Mouse (Mus musculus) adrenal gland, adult 8-10 months (tissue): ENCODE measurements around the gene Edn2. TPM values are rescaled to one million over a fixed set of nuclear protein-coding genes. Genes with fewer than 3 reads are reported as not detected.

Experiments
- DNase-seq: peaks from one replicate; pipeline ENCODE4 v3.0.0; 2022
- total RNA-seq, 4 experiments: library from RNA; stranded (reverse); gene quantifications; 2 replicates each; pipeline ENCODE4 v1.2.4; 2022

The Edn2 gene
- not detected for total RNA-seq

DNA sequence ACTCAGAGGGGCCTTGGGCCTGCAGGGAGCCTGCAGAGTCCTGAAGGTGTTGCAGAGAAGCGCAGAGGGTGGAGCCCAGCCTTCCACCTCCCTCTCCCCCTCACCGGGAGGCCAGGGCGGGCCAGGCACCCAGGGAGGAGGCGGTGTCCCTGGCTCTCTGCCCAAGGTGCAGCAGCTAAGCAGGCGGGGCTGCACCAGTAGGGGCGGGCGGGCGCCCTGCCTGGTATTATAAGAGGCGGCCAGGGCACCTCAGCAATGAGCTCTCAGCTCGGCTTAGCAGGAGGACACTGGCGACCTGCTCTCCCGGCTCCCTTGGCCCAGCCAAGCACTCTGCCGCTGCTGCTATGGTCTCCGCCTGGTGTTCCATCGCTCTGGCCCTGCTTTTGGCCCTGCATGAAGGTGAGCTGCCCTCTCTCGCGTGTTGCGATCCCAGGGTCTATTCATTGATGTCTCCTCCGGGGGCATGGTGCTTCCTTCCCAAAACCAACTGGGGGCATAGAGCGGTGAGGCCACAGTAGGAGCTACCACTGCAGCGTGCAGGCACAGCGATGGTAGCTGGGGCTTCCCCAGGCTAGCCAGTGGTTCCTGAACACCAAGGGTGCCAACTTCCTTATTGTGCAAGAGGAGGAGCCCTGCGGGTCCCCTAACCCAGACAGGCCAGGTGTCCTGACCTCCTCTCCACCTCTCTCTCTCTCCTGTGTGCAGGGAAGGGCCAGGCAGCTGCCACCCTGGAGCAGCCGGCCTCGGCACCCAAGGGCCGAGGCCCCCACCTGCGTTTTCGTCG lies at the start of gene Edn2:
TSS of gene Edn2 (plus strand) at position 41 of the 784 bp plus-strand sequence.
- DNase-seq: peak; percentile 81

DNA sequence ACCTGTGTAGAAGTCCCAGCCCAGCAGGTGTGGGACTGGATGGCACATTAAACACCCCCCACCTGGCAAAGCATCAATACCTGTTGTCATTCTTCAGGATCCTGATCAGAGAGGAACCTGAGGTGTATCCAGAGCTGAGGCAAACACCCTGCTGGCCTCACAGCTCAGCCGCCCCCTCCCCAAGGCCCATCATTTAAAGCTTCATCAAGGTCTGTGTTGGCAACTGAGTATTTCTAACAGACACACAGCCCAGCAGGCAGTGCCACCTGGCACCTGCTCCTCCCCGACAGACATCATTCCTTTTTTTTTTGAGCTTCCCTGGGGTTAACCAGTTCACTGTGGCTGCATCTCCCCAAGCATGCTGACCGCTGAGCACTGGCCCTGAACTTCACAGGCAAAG lies 45.5 kb upstream of the Edn2 start:
- no peak for DNase-seq

DNA sequence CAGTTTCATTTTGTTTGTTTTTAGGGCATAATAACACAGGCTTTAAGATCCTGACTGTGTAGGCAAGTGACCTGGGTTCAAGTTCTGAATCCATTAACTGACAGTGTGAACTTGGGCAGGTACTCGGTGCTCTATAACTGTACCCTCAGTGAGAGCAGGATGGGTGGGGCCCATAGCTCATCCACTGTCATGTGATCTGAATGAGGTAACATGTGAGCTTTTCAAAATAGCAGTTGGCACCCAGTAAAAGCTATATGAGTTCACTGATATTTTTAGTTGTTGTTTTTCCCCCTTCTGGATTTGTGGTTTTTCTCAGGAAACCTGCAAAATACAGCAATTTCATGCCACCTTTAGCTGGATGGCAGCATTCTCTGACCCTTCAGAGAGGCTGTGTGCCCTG lies 44.7 kb upstream of the Edn2 start:
- DNase-seq: no peak

DNA sequence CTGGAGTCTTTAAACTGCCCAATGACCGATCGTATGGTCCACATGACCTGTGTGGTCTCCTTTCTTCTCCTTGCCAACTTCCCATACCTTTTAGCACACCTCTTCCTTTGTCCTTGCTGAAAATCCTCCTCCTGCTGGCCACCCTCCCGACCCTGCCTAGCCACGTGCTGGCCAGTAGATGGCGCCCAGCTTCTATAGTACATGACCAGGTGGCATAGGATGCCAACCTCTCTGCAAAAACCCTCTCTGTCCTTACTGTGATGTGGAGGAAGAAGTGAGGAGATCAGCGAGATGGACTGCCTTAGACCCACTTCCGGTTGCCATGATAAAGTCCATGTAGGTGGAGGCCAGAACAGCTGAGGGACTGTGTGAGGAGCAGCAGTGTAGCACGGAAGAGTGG lies 40.7 kb upstream of the Edn2 start:
- DNase-seq: peak; percentile 37

DNA sequence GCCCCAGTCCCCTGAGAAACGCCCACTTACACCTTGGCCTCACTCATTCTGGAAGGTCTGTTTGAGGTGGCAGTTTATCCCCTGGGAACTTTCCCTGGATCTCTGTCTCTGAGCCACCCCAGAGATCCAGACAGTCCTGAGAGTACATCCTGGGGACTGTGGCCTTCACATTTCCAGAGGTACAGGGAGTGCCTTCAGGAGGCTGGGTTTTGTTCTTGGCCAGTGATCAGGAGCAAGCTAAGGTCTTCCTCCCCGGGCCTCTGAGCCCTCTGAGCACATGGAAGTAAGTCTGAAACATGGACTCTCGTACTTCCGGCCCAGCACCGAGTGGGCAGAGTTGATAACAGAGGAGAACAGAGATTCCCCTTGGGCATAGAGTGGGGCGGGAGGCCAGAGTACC lies 36.4 kb upstream of the Edn2 start:
- no peak for DNase-seq

DNA sequence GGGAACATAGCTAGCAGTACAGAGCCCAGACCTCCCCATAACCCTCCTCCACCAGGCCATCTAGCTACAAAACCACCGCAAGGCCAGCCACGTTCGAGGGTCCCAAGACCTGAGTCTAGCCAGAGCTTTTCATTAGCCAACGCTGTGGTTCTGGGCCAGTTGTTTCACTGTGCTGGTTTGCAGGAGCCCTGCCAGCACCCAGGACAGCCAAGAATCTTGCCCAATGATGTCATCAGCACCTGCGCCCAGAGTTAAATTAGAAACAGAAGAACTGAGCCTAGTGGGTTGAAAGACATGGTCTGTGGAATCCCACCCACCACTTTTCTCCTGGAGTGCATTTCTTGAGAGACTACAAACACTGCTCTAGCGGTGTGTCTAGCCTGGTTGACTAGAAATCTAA lies 35.0 kb upstream of the Edn2 start:
- no peak for DNase-seq

DNA sequence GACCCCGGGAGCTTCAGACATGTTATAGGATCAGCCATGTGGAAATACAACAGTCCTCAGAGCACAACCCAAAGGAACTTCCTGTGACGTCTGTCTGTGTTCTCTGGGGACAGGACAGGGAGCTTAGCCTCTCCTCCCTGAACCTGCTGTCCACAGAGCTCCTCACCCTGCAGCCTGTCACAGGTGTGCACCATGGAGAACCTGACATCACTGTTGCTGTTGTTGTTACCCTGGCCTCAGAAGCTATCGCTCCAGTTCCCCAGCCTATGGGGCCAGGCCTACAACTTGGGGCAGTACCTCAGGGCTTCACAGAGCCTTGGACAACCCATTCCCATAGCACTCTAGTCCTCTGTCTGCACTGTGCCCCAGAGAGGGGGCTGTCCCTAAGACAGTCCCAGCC lies 33.7 kb upstream of the Edn2 start:
- DNase-seq: no peak

DNA sequence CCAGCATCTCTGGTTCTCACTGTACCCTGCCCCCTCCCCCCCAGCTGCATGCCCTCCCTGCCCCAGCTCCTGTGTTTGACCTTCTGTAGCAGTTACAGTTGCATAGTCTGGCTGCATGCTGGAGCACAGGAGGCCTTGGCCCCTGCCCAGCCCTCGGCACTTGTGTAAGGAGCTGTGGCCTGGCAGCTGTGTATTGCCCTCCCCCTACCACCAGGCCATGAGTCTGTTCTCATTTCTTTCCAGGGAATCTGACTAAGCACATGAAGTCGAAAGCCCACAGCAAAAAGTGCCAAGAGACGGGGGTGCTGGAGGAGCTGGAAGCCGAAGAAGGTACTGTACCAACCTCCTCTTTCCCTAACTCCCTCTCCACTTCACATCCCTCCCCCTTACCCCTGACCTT lies 33.0 kb upstream of the Edn2 start:
- DNase-seq: peak; percentile 85

DNA sequence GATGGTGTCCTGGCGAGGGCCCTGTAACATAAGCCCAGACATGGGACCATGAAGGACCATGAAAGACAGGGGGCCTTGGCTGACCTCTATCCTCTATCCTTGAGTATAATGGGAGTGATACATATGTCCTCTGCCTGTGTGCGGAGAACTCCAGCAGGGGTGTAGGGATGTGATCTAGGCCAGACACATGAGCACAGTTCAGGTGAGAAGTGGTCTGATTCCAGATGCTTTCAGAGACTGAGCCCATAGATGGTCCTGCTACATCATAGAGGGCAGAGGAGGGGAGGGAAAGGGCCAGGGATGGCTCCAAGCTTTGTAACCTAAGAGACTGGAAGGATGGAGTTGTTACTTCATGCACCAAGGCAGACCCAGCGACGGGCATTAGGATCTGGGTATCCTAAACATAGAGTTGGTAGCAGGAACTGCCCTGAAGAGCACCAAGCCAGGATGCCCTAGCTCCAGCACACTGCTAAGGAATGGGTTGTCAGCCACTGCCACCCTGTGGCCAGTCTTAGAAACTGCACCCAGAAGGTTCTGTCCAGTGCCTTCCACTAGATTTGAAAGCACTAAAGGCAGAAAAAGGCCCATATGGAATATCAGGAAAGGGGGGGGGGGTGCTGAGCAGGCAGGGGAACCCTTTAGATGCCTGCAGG lies 31.6 kb upstream of the Edn2 start:
- DNase-seq: no peak

DNA sequence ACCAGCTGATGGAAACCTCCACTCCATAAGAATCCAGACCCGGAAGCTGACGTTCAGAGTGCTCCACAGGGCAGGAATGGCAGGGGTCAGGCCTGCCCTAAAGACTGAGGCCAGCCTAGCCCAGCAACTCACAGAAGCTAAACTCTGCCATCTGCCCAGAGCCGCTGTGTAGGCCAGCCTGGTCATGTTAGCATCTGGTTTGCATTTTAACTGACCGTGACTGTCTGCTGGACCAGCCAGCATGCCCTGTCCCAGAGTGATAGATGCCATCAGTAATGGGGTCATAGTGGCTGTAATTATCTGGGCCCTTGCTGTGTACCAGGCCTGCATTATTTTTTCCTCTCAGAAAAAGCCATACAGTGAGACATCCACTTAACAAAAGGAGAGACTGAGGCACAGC lies 30.1 kb upstream of the Edn2 start:
- no peak for DNase-seq

DNA sequence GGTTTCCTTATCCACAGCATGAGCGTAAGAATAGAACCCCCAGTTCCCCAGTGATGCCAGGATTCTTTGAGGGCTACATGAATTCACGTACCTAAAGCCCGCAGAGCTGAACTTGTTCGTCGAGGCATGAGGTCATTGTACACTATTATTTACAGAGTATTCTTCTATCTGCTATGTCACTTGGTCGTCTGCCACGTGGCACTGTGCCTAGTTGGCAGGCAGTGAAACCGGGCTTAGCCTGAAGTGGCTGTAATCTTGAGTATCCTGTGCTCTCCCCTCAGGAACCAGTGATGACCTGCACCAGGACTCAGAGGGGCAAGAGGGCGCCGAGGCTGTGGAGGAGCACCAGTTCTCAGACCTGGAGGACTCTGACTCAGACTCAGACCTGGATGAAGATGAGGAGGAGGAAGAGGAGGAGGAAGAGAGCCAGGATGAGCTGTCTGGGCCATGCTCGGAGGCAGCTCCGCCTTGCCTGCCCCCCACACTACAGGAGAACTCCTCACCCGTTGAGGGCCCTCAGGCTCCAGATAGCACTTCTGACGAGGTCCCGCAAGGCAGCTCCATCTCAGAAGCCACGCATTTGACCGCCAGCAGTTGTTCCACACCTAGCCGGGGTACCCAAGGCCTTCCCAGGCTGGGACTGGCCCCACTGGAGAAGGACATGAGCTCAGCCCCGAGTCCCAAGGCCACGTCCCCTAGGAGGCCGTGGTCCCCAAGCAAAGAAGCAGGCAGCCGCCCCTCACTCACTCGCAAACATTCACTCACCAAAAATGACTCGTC lies 29.4 kb upstream of the Edn2 start:
- peak; percentile 89 for DNase-seq

DNA sequence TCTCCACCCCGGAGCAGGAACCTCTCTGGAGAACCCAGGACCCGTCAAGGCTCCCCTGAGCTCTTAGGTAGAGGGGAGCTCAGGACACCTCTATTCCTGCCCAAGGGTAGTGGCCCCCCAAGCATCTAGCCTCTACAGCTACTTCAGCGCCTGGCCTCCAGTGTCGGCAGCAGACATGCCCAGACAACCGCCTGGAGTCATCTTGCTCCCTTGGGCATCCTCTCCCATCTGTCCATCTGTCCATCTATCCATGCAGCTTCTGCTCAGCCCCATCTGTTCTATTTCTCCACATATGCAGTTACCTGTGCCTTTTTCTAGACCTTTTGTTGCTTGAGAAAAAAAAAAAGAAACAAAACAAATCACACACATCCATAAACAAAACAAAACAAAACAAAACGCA lies 26.8 kb upstream of the Edn2 start:
- no peak for DNase-seq

DNA sequence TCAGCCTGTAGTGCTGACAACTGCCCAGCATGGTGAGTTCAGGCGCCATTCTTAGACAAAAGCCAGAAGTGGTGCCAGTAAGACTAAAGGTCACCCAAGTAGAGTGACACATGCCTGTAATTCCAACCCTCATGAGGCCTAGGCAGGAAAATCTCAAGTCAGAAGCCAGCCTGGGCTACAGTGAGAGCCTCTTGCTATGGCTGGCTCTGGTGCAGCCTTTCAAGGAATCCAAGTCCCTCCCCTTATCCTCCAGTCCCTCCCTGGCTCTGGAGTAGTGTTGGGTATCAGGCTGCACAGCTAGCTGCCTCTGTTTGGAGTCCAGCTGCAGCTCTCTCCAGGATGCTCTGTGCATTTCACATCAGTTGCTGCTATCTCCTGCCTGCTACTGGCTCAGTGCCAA lies 19.2 kb upstream of the Edn2 start:
- no peak for DNase-seq

DNA sequence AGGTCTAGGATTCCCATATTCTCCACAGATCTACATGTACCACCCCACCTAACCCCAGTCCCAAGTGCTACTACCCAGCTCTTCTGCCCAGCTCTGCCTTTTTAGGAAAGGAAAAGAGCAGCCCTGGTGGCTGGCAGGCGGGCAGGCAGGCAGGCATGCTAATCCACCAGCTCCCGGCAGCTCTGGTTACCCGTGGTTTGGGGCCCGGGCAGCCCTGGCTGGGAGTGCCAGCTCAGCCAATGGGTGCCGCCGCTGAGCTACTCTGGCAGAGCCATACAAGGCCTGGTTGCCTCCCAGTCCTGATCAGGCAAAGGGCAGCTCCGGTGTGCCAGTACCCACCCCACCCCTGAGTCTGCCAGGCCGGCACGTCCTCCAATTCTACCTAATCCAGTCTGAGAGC lies 18.1 kb upstream of the Edn2 start:
- DNase-seq: no peak

DNA sequence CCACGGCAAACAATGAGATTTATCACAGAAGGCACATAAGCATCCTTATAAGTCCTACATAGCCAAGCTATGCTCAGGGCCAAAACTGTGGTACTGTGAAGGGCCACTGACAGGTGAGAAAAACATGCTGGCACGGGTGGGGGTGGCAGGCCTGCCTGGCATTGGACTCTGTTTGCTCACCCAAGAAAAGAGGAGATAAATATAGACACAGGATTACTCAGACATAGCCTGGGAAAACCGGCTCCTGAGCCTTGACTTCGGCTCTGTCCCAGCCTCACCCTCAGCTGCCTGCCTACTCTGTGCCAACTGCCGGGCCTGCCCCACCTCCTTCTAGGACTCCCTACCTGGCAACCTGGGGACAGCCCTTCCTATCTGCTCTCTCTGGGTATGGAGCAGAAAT lies 16.7 kb upstream of the Edn2 start:
- no peak for DNase-seq

DNA sequence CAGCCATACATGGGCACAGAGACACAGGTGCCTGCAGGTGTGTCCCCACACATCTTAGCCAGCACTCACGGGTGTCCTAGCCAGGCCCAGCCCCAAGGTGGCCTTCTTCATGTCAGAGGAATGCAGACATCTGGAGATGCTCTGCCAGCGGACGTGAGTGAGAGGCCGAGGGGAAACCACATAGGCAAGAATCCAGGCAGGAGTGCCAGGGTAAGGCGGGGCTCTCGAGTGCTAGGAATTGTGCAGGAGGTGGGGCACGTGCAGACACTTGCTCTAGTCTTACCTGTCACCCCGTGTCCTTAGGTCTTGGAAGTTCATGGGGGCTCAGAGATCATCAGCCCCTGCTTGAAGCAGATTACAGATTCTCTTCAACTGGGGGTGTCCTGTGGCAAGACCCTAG lies 15.1 kb upstream of the Edn2 start:
- DNase-seq: no peak

DNA sequence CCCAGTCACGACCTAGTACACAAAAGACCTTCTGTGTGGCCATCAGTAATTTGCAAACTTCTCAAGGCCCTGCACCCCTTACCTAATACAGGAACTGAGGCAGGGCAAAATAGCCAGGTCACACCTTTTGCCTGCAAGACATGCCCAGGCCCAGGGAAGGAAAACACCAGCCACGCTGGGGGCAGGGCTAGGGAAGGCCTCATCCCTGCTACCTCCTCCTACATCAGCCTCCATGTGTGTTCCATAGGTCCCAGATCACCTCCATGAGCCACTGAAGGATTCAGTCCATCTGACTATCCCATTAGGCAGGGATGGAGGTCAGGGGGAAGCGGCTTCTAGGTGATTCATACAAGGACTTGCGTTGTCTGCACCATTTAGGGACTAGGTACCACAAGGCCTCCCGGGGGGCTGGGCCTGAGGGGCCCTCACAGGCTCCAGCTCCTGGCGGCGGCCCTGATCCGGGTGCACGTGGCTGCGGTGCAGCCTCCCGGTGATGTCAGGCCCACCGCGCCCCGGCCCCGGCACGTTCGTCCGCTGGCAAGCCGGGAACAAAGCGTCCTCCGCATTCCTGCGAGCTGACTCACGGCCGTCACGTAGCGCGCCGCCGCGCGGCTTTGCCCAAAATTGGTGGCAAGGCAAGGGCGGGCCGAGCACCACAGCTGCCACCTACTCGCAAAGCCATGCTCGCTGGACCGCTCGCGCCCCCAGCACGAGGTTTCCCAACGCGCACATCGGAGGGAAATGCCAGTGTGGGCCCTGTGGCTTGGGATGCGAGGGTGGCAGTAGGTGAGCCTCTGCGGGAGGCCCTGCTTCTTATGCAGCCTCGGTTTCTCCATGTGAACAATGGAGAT lies 12.5 kb upstream of the Edn2 start:
- peak; percentile 87 for DNase-seq

DNA sequence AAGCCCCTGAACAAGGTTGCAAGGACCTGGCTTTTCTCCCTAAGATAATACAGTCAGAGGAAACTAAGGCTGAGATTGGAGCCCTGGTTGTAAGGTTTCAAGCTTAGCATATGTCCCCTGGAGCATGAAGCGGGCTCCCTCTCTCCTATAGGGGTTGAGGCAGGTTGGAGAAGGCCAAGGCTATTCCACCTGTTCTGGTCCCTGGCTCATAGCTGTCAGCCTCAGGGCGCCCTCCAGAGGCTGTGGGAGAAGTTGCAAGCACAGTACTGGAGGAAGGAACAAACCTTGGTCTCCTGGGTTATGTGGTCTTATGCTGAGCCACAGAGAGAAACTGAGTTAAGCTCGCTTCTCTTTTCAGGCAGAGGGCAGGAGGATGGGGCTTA lies 11.9 kb upstream of the Edn2 start:
- no peak for DNase-seq

DNA sequence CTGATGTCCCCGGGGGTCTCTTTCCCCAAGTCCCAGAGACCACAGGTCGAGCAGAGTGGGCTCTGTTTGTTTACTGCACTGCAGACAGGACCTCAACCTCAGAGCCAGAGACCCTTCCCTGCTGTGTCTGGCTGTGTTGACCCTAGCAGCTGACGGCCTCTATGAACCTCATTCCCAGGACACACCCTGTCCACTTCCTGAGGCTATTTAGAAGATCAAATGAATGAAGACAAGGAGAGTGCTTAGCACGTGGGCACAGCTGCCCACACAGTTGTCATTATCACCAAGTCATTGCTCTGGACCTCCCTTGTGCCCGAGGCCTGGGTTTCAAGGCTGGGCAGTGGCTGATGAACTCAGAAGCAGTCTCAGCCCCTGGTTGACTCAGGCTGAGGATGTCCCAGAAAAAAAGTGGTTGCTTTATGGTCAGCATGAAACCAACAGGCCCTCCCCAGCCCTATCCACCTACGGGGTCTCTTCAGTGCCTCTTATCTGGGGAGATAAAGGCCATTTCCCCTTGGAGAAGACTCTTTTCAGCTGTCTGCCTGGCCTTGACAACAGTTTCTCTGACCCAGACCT lies 10.6 kb upstream of the Edn2 start:
- DNase-seq: no peak

DNA sequence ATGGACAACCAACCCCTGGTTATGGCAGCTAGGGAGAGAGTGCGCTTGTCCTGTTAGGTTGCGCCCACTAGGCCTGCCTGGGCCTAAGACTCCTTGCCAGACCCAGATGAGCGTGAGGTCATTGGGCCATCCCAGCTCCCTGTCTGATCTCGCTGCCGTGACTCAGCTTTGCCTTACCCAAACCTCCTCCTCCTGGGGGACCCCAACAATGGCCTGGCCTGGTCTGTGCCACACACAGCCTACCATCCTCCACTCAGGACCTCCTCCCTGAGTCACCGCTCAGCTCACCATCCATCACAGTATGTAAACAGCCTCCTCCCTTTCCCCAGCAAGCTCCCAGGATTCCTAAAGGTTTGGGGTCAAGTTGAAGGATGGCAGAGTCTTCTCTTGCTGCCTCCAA lies 9.1 kb upstream of the Edn2 start:
- no peak for DNase-seq

DNA sequence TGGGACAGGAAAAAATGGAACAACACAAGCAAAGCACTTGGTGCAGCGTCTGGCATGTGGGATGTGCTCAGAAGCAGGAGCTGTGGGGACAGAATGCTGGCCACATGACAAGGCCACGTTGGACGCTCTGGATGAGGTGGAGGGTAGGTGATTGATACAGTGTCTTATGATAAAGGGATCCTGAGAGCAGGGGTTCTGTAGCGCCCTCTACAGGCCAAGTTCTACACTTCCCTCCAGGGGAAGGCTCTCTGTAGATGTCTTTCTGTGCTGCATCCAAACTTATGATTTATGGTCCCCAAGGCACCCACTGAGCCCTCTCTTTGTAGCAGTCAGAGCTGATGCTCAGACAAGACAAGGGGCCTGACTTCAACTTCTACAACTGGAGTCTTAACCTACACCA lies 8.4 kb upstream of the Edn2 start:
- no peak for DNase-seq

DNA sequence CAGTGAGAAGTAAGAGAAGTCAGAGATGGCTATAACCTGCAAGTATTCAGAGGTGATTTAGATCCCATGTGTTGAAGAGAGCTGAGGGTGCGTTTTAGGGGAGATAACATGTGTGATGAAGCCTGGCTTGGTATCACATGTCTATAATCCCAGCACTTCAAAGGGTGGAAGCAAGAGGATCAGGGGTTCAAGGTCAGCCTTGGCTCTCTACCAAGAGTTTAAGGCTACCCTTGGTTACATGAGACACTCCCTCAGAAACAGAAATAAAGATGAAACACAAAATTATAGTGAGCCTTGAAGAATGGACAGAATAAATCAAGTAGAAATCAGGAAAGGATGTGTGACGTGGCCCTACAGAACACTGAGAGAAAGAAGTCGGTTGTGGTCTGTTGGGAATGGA lies 7.3 kb upstream of the Edn2 start:
- DNase-seq: no peak
